Mouse (Mus musculus) macrophage (primary cell): ENCODE measurements around the gene Htr6. TPM values are rescaled to one million over a fixed set of nuclear protein-coding genes. Genes with fewer than 3 reads are reported as not detected.

Experiments used
- H3K27ac ChIP-seq: fragments of 350-480 bp; formaldehyde crosslinking; 2 replicates; pipeline ENCODE4 v1.9.0; 2021
- H3K36me3 ChIP-seq: fragments of 350-480 bp; formaldehyde crosslinking; 2 replicates; pipeline ENCODE4 v1.9.0; 2021; ENCODE audit errors: inconsistent target
- H3K4me3 ChIP-seq: fragments of 350-480 bp; formaldehyde crosslinking; 2 replicates; pipeline ENCODE4 v1.9.0; 2021; ENCODE audit errors: inconsistent target
- H3K79me2 ChIP-seq: fragments of 350-480 bp; formaldehyde crosslinking; 2 replicates; pipeline ENCODE4 v1.9.0; 2021; ENCODE audit errors: inconsistent target
- WGBS: methylation state at CpG from one replicate; pipeline ENCODE4 v1.1.7; 2026; ENCODE audit warnings: inconsistent platforms; ENCODE audit not compliant: missing documents; 5-methylcytosine and 5-hydroxymethylcytosine counted together
- polyA plus RNA-seq: library from polyadenylated mRNA; stranded (reverse); fragments of 250-400 nt; gene quantifications from 3 replicates; pipeline ENCODE4 v1.2.4, GENCODE M21; 2018; ENCODE audit warnings: inconsistent platforms
- total RNA-seq, 78 experiments: library from RNA; depleted of rRNA; stranded (reverse); fragments of 250-400 nt; gene quantifications; 1 replicate in 9 of 78; 2 replicates in 24 of 78; 3 replicates in 43 of 78; 4 replicates in 2 of 78; pipeline ENCODE4 v1.2.4; 2018; ENCODE audit warnings: inconsistent platforms in 56 of 78

Htr6 gene
- total RNA-seq (2018; cell fraction: chromatin; rRNA removed): not detected
- total RNA-seq (2018; cell fraction: cytosol; rRNA removed): not detected
- total RNA-seq (2018; cell fraction: nucleus; rRNA removed): not detected
- not detected in 3 replicates for polyA plus RNA-seq

- no peak within 1 kb of the TSS for H3K27ac ChIP-seq
- 2% methylated on average over 64 of the region's 77 CpGs for WGBS
- no peak within 1 kb of the TSS for H3K4me3 ChIP-seq
- no peaks in the 10 kb centered on the region for H3K36me3 ChIP-seq
- no peaks in the 10 kb centered on the region for H3K79me2 ChIP-seq
Observed at GRCm38 (mm10) chr4:139075041-139075711, at the start of gene Htr6. TSS of gene Htr6 (minus strand) at chr4:139075570.

- H3K27ac ChIP-seq: no peak overlapping the region
Observed at GRCm38 (mm10) chr4:139124940-139125339, 49.6 kb upstream of the Htr6 start.

GRCm38 (mm10) chr4:139122557-139122956 lies 47.2 kb upstream of the Htr6 start:
- no peak overlapping the region for H3K27ac ChIP-seq
- WGBS: 95% methylated on average over 4 of the region's 4 CpGs
- no peaks in the 10 kb centered on the region for H3K36me3 ChIP-seq
- peaks cover 100% of the 10 kb centered on the region for H3K79me2 ChIP-seq
- H3K4me3 ChIP-seq: no peak overlapping the region

More at GRCm38 (mm10) chr4:139124940-139125339, 49.6 kb upstream of the Htr6 start:
- WGBS: 100% methylated on average over 6 of the region's 6 CpGs
- Histone ChIP-seq H3K4me3 (no peak overlapping the region), H3K79me2 (peaks cover 100% of the 10 kb centered on the region), H3K36me3 (no peaks in the 10 kb centered on the region)

GRCm38 (mm10) chr4:139120998-139121397 lies 45.6 kb upstream of the Htr6 start:
- Histone ChIP-seq H3K79me2 (peaks cover 100% of the 10 kb centered on the region), H3K36me3 (no peaks in the 10 kb centered on the region), H3K4me3 (no peak overlapping the region), H3K27ac (no peak overlapping the region)
- 20% methylated on average over 7 of the region's 7 CpGs for WGBS

GRCm38 (mm10) chr4:139120281-139120814 lies 45.0 kb upstream of the Htr6 start:
- no peak overlapping the region for H3K27ac ChIP-seq

DNA sequence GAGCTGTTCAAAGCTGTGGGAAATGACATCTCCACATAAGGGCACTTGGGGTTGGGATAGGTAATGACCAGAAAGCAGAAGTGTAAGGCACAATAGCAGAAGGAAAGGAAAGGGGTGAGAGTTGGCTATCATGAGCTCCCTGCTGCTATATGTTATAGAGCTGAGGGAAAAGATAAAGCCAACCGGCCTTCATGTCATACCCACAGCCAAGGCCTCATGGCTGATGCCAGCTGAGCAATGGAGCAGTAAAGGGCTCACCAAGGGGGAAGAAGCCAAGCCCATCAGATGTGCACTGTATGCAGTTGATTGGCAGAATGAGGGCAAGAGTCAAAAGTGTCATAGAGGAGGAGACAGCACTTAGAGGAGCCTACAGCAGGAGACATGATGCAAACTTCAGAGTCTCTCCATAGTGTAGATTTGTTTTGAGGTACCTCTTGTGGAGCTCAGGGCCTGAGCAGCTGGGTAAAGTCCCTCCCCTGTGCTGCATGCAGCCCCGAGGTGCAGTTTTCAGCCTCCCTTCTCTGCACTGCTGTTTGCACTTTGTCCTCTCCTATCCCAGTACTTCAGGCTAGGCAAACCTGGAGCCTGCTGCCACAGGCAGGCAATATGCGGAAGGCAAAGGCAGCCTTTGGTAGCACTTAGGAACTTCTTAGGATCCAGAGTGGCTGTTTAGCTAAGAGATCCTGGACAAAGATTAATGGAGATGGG lies 41.1 kb upstream of the Htr6 start:
- no peaks in the 10 kb centered on the region for H3K36me3 ChIP-seq
- whole genome bisulfite sequencing: 62% methylated on average over 3 of the region's 3 CpGs
- peaks cover 100% of the 10 kb centered on the region for H3K79me2 ChIP-seq
- no peak overlapping the region for H3K4me3 ChIP-seq
- no peak overlapping the region for H3K27ac ChIP-seq

More at GRCm38 (mm10) chr4:139120281-139120814, 45.0 kb upstream of the Htr6 start:
- peaks cover 100% of the 10 kb centered on the region for H3K79me2 ChIP-seq
- H3K4me3 ChIP-seq: no peak overlapping the region
- WGBS: 86% methylated on average over 4 of the region's 4 CpGs
- H3K36me3 ChIP-seq: no peaks in the 10 kb centered on the region

DNA sequence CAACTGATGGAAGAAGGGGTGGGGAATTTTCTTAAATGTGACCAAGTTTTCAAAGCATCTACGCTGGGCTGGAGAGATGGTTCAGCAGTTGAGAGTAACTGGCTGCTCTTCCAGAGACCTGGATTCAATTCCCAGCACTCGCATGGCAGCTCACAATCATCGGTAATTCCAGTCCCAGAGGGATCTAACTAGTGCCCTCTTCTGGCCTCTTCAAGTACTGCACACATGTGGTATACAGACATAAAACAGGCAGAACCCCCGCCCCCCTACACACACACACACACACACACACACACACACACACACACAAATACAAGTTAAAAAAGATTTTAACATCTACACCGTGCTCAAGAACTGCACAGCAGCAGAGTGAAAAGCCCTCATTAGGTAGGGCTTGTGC lies 40.4 kb upstream of the Htr6 start:
- no peaks in the 10 kb centered on the region for H3K36me3 ChIP-seq
- H3K4me3 ChIP-seq: no peak overlapping the region
- no peak overlapping the region for H3K27ac ChIP-seq
- peaks cover 100% of the 10 kb centered on the region for H3K79me2 ChIP-seq
- 91% methylated on average over 5 of the region's 5 CpGs for WGBS

GRCm38 (mm10) chr4:139112482-139112881 lies 37.1 kb upstream of the Htr6 start:
- Histone ChIP-seq H3K79me2 (peaks cover 100% of the 10 kb centered on the region), H3K27ac (no peak overlapping the region), H3K36me3 (no peaks in the 10 kb centered on the region), H3K4me3 (no peak overlapping the region)
- WGBS: 96% methylated on average over 3 of the region's 3 CpGs

DNA sequence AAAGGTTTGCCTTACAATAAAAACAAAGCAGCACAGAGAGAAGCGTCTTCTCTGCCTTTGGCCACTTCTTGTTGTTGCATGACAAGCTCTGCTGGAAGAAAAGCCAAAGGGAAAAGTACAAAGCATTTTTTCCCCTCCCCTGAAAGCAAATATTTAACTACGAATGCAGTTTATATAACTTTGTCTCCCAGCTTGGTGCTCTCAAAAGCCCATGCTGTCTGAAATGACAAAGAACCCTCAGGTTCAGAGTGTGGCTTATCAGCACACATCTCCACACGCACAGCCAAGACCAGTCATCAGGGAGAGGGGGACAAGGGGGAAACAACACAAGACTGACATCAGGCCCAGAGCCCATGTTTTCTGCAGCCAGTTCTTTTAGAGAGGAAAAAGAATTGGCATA lies 36.1 kb upstream of the Htr6 start:
- no peak overlapping the region for H3K4me3 ChIP-seq
- peaks cover 100% of the 10 kb centered on the region for H3K79me2 ChIP-seq
- WGBS: 86% methylated on average over 3 of the region's 3 CpGs
- H3K27ac ChIP-seq: no peak overlapping the region
- no peaks in the 10 kb centered on the region for H3K36me3 ChIP-seq

DNA sequence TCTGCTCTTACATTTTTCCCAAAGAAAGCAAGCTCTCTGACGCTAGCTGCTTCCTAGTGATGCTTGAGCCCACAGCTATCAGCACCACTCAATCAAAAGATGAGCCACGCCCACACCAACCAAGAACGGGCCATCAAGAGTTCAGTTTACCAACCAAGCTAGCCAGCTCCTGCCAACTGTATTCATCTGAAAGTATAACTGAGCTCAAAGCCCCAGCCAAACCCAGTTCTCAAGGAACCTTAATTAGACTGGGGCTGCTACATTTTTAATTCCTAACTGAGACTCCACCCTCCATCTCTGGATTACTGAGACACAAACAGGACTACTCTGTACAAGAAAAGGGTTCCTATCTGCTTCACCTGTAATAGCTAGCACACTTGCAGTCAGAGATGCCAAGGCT lies 35.5 kb upstream of the Htr6 start:
- WGBS: 100% methylated on average over 2 of the region's 3 CpGs
- no peaks in the 10 kb centered on the region for H3K36me3 ChIP-seq
- H3K27ac ChIP-seq: no peak overlapping the region
- H3K79me2 ChIP-seq: peaks cover 100% of the 10 kb centered on the region
- H3K4me3 ChIP-seq: no peak overlapping the region

- Histone ChIP-seq H3K27ac (no peak overlapping the region), H3K4me3 (no peak overlapping the region), H3K36me3 (peaks cover 28% of the 10 kb centered on the region; the same call in 1 of the 2 replicates), H3K79me2 (peaks cover 53% of the 10 kb centered on the region)
- WGBS: 100% methylated on average over 1 of the region's 1 CpGs
Observed at GRCm38 (mm10) chr4:139105453-139105852, 30.1 kb upstream of the Htr6 start.

- H3K36me3 ChIP-seq: peaks cover 28% of the 10 kb centered on the region; the same call in 1 of the 2 replicates
- H3K79me2 ChIP-seq: peaks cover 14% of the 10 kb centered on the region
- no peak overlapping the region for H3K4me3 ChIP-seq
- WGBS: 88% methylated on average over 6 of the region's 6 CpGs
- no peak overlapping the region for H3K27ac ChIP-seq
Observed at GRCm38 (mm10) chr4:139101546-139101945, 26.2 kb upstream of the Htr6 start.

DNA sequence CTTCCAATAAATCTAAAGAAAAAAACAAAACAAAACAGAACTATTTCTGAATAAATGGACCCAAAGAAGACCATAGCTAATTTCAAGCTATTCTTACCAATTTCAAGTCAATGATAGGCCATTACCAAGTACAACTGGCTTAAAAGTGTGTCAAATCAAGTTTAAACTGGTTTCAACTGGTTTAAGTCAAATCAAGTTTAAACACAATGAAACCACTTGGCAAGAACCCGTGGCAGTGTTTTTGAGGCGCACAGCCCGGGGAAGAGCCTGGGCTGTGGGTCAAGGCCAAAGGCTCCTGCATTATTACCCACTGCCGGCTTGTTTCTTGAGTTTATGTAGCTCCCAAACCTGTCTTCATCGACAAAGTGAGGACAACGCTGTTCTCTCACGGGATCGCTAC lies 25.0 kb upstream of the Htr6 start:
- WGBS: 95% methylated on average over 8 of the region's 8 CpGs

DNA sequence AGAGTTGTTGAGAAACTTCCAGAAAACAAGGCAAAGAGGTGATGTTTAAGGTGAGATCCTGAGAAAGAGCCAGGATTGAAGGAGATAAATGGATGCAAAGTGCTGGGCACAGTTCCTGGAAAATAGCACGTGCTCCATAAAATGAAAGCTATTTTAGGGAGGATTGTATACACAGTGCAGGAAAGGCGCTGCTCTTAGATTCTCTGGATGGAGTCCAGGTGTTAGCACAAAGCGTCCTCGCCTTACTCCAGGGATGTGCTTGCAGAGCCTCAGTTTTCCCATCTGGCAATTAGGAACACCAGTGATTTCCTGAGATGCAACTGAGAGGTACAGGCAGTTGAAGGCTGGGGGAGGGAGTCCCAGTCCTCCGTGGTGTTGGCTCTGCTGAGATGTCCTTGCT lies 20.8 kb upstream of the Htr6 start:
- 77% methylated on average over 5 of the region's 5 CpGs for WGBS
- Histone ChIP-seq H3K79me2 (no peaks in the 10 kb centered on the region), H3K36me3 (no peaks in the 10 kb centered on the region), H3K4me3 (no peak overlapping the region), H3K27ac (no peak overlapping the region)

More for the DNA sequence above, 25.0 kb upstream of the Htr6 start:
- Histone ChIP-seq H3K4me3 (no peak overlapping the region), H3K27ac (no peak overlapping the region), H3K36me3 (peaks cover 28% of the 10 kb centered on the region; the same call in 1 of the 2 replicates), H3K79me2 (peaks cover 2% of the 10 kb centered on the region; the same call in 1 of the 2 replicates)

GRCm38 (mm10) chr4:139095406-139095805 lies 20.0 kb upstream of the Htr6 start:
- no peaks in the 10 kb centered on the region for H3K79me2 ChIP-seq
- H3K4me3 ChIP-seq: no peak overlapping the region
- no peak overlapping the region for H3K27ac ChIP-seq
- H3K36me3 ChIP-seq: no peaks in the 10 kb centered on the region
- 85% methylated on average over 1 of the region's 1 CpGs for WGBS
